Mouse (Mus musculus): ENCODE results near the gene Fads6. TPM values are rescaled to one million over a fixed set of nuclear protein-coding genes. Genes with fewer than 3 reads are reported as not detected.
A peak's percentile ranks its signal among the peaks of the same experiment; 100 is the strongest.

Gene Fads6
- polyA plus RNA-seq, 1 experiment from 2014 or later, result 0.32 TPM

- 70% methylated on average over 3 of the region's 3 CpGs for WGBS
- H3K36me3 ChIP-seq (ENCODE audit: control insufficient read depth, insufficient read depth, low read length), result no peaks in the 10 kb centered on the region; the same call in 1 of the 2 replicates
- H3K4me2 ChIP-seq (replicated peaks; ENCODE audit: low read depth, low read length), result peak overlapping the region; percentile 84
- H3K4me3 ChIP-seq (ENCODE audit: low read length), result peak overlapping the region; percentile 63
- no peaks in the 10 kb centered on the region for H3K9me3 ChIP-seq (ENCODE audit: control insufficient read depth, low read length)
- 0 out of 2 replicates have a peak, but pooled peaks cover 6% of the 10 kb centered on the region for H3K4me1 ChIP-seq (ENCODE audit: control insufficient read depth, insufficient read depth, low read length)
- no peaks in the 10 kb centered on the region for H3K27me3 ChIP-seq (ENCODE audit: control insufficient read depth, insufficient read depth, low read length)
- ATAC-seq (ENCODE audit: low FRiP score, low TSS enrichment), result no peak
- H3K27ac ChIP-seq (ENCODE audit: low read depth, low read length), result no peak overlapping the region
- peak overlapping the region; percentile 72; the same call in 1 of the 2 replicates for H3K9ac ChIP-seq (ENCODE audit: low read depth, low read length)
Observed at GRCm38 (mm10) chr11:115275954-115276353, 21.5 kb downstream of the Fads6 start.

- Histone ChIP-seq H3K36me3 (ENCODE audit: control insufficient read depth, insufficient read depth, low read length) (no peaks in the 10 kb centered on the region; the same call in 1 of the 2 replicates), H3K27ac (ENCODE audit: low read depth, low read length) (no peak overlapping the region), H3K9ac (ENCODE audit: low read depth, low read length) (no peak overlapping the region), H3K9me3 (ENCODE audit: control insufficient read depth, low read length) (no peaks in the 10 kb centered on the region), H3K4me2 (replicated peaks; ENCODE audit: low read depth, low read length) (peak overlapping the region; percentile 84; the same call in 1 of the 2 replicates), H3K4me1 (ENCODE audit: control insufficient read depth, insufficient read depth, low read length) (0 out of 2 replicates have a peak, but pooled peaks cover 6% of the 10 kb centered on the region), H3K4me3 (ENCODE audit: low read length) (peak overlapping the region; percentile 63; the same call in 1 of the 2 replicates), H3K27me3 (ENCODE audit: control insufficient read depth, insufficient read depth, low read length) (no peaks in the 10 kb centered on the region)
- no peak for ATAC-seq (ENCODE audit: low FRiP score, low TSS enrichment)
- 77% methylated on average over 6 of the region's 6 CpGs for WGBS
Observed at GRCm38 (mm10) chr11:115275509-115275908, 22.0 kb downstream of the Fads6 start.

- no peak overlapping the region for H3K27ac ChIP-seq (ENCODE audit: low read depth, low read length)
- 0 out of 2 replicates have a peak, but pooled peaks cover under 1% of the 10 kb centered on the region for H3K27me3 ChIP-seq (ENCODE audit: control insufficient read depth, insufficient read depth, low read length)
- H3K9me3 ChIP-seq (ENCODE audit: control insufficient read depth, low read length), result no peaks in the 10 kb centered on the region
- no peak overlapping the region for H3K4me3 ChIP-seq (ENCODE audit: low read length)
- 0 out of 2 replicates have a peak, but pooled peaks cover 9% of the 10 kb centered on the region for H3K4me1 ChIP-seq (ENCODE audit: control insufficient read depth, insufficient read depth, low read length)
- H3K9ac ChIP-seq (ENCODE audit: low read depth, low read length), result no peak overlapping the region
- 81% methylated on average over 6 of the region's 6 CpGs for WGBS
- no peak for ATAC-seq (ENCODE audit: low FRiP score, low TSS enrichment)
- H3K36me3 ChIP-seq (ENCODE audit: control insufficient read depth, insufficient read depth, low read length), result no peaks in the 10 kb centered on the region; the same call in 1 of the 2 replicates
- H3K4me2 ChIP-seq (replicated peaks; ENCODE audit: low read depth, low read length), result no peak overlapping the region
Observed at GRCm38 (mm10) chr11:115274771-115275170, 22.7 kb downstream of the Fads6 start.

GRCm38 (mm10) chr11:115274178-115274577 is 23.3 kb downstream of the Fads6 start:
- H3K36me3 ChIP-seq (ENCODE audit: control insufficient read depth, insufficient read depth, low read length), result no peaks in the 10 kb centered on the region; the same call in 1 of the 2 replicates
- WGBS, result 82% methylated on average over 7 of the region's 7 CpGs
- no peak overlapping the region for H3K27ac ChIP-seq (ENCODE audit: low read depth, low read length)
- no peak overlapping the region for H3K9ac ChIP-seq (ENCODE audit: low read depth, low read length)
- no peak for ATAC-seq (ENCODE audit: low FRiP score, low TSS enrichment)
- 0 out of 2 replicates have a peak, but pooled peaks cover 9% of the 10 kb centered on the region for H3K4me1 ChIP-seq (ENCODE audit: control insufficient read depth, insufficient read depth, low read length)
- no peaks in the 10 kb centered on the region for H3K9me3 ChIP-seq (ENCODE audit: control insufficient read depth, low read length)
- no peak overlapping the region for H3K4me3 ChIP-seq (ENCODE audit: low read length)
- H3K4me2 ChIP-seq (replicated peaks; ENCODE audit: low read depth, low read length), result no peak overlapping the region
- H3K27me3 ChIP-seq (ENCODE audit: control insufficient read depth, insufficient read depth, low read length), result peaks cover 7% of the 10 kb centered on the region; the same call in 1 of the 2 replicates

- H3K36me3 ChIP-seq (ENCODE audit: control insufficient read depth, insufficient read depth, low read length), result no peaks in the 10 kb centered on the region; the same call in 1 of the 2 replicates
- no peak overlapping the region for H3K4me3 ChIP-seq (ENCODE audit: low read length)
- H3K4me1 ChIP-seq (ENCODE audit: control insufficient read depth, insufficient read depth, low read length), result 0 out of 2 replicates have a peak, but pooled peaks cover 9% of the 10 kb centered on the region
- H3K9ac ChIP-seq (ENCODE audit: low read depth, low read length), result no peak overlapping the region
- H3K4me2 ChIP-seq (replicated peaks; ENCODE audit: low read depth, low read length), result no peak overlapping the region
- H3K9me3 ChIP-seq (ENCODE audit: control insufficient read depth, low read length), result no peaks in the 10 kb centered on the region
- H3K27me3 ChIP-seq (ENCODE audit: control insufficient read depth, insufficient read depth, low read length), result peaks cover 11% of the 10 kb centered on the region; the same call in 1 of the 2 replicates
- WGBS, result 36% methylated on average over 7 of the region's 7 CpGs
- no peak overlapping the region for H3K27ac ChIP-seq (ENCODE audit: low read depth, low read length)
- ATAC-seq (ENCODE audit: low FRiP score, low TSS enrichment), result no peak
Observed at GRCm38 (mm10) chr11:115273735-115274134, 23.7 kb downstream of the Fads6 start.

GRCm38 (mm10) chr11:115272894-115273498 is 24.5 kb downstream of the Fads6 start:
- Histone ChIP-seq H3K9me3 (ENCODE audit: control insufficient read depth, low read length) (no peaks in the 10 kb centered on the region), H3K4me3 (ENCODE audit: low read length) (no peak overlapping the region), H3K36me3 (ENCODE audit: control insufficient read depth, insufficient read depth, low read length) (no peaks in the 10 kb centered on the region; the same call in 1 of the 2 replicates), H3K9ac (ENCODE audit: low read depth, low read length) (no peak overlapping the region), H3K27me3 (ENCODE audit: control insufficient read depth, insufficient read depth, low read length) (peaks cover 19% of the 10 kb centered on the region), H3K4me2 (replicated peaks; ENCODE audit: low read depth, low read length) (no peak overlapping the region), H3K4me1 (ENCODE audit: control insufficient read depth, insufficient read depth, low read length) (0 out of 2 replicates have a peak, but pooled peaks cover 9% of the 10 kb centered on the region), H3K27ac (ENCODE audit: low read depth, low read length) (no peak overlapping the region)
- WGBS, result 84% methylated on average over 10 of the region's 10 CpGs
- no peak for ATAC-seq (ENCODE audit: low FRiP score, low TSS enrichment)

GRCm38 (mm10) chr11:115271481-115271880 is 26.0 kb downstream of the Fads6 start:
- no peak overlapping the region for H3K4me2 ChIP-seq (replicated peaks; ENCODE audit: low read depth, low read length)
- H3K9ac ChIP-seq (ENCODE audit: low read depth, low read length), result no peak overlapping the region
- no peak overlapping the region for H3K27ac ChIP-seq (ENCODE audit: low read depth, low read length)
- no peak overlapping the region for H3K4me3 ChIP-seq (ENCODE audit: low read length)
- peaks cover 34% of the 10 kb centered on the region for H3K27me3 ChIP-seq (ENCODE audit: control insufficient read depth, insufficient read depth, low read length)
- ATAC-seq (ENCODE audit: low FRiP score, low TSS enrichment), result no peak
- H3K4me1 ChIP-seq (ENCODE audit: control insufficient read depth, insufficient read depth, low read length), result peaks cover 12% of the 10 kb centered on the region; the same call in 1 of the 2 replicates
- WGBS, result 58% methylated on average over 10 of the region's 10 CpGs
- no peaks in the 10 kb centered on the region; the same call in 1 of the 2 replicates for H3K36me3 ChIP-seq (ENCODE audit: control insufficient read depth, insufficient read depth, low read length)
- no peaks in the 10 kb centered on the region for H3K9me3 ChIP-seq (ENCODE audit: control insufficient read depth, low read length)

GRCm38 (mm10) chr11:115271052-115271451 is 26.4 kb downstream of the Fads6 start:
- peaks cover 10% of the 10 kb centered on the region; the same call in 1 of the 2 replicates for H3K4me1 ChIP-seq (ENCODE audit: control insufficient read depth, insufficient read depth, low read length)
- H3K4me2 ChIP-seq (replicated peaks; ENCODE audit: low read depth, low read length), result no peak overlapping the region
- peaks cover 38% of the 10 kb centered on the region for H3K27me3 ChIP-seq (ENCODE audit: control insufficient read depth, insufficient read depth, low read length)
- H3K27ac ChIP-seq (ENCODE audit: low read depth, low read length), result no peak overlapping the region
- H3K9me3 ChIP-seq (ENCODE audit: control insufficient read depth, low read length), result no peaks in the 10 kb centered on the region
- H3K9ac ChIP-seq (ENCODE audit: low read depth, low read length), result no peak overlapping the region
- no peaks in the 10 kb centered on the region; the same call in 1 of the 2 replicates for H3K36me3 ChIP-seq (ENCODE audit: control insufficient read depth, insufficient read depth, low read length)
- ATAC-seq (ENCODE audit: low FRiP score, low TSS enrichment), result no peak
- H3K4me3 ChIP-seq (ENCODE audit: low read length), result no peak overlapping the region
- 80% methylated on average over 9 of the region's 9 CpGs for WGBS
